Mouse (Mus musculus) intestine, postnatal 0 days (tissue): ENCODE measurements around the gene Phyhd1. TPM values are rescaled to one million over a fixed set of nuclear protein-coding genes. Genes with fewer than 3 reads are reported as not detected.

Experiments
- ATAC-seq: fragments of 200-750 bp; cut with Nextera tagmentation; 2 replicates; pipeline ENCODE4 v1.8.0; 2017; ENCODE audit warnings: mild to moderate bottlenecking, moderate TSS enrichment, moderate library complexity
- H3K27ac ChIP-seq: fragments of 300-500 bp; sonication (generic); 2 replicates; pipeline ENCODE4 v1.5.1; 2014; ENCODE audit warnings: mild to moderate bottlenecking, low read depth, low read length, moderate library complexity
- H3K27me3 ChIP-seq: fragments of 300-500 bp; sonication (generic); replicated peaks from 2 replicates; pipeline ENCODE4 v1.6.1; 2014; ENCODE audit warnings: low read length, mixed read lengths; ENCODE audit not compliant: control insufficient read depth, insufficient read depth
- H3K36me3 ChIP-seq: fragments of 300-500 bp; sonication (generic); 2 replicates; pipeline ENCODE4 v1.6.1; 2014; ENCODE audit warnings: mild to moderate bottlenecking, moderate library complexity; ENCODE audit not compliant: control insufficient read depth, insufficient read depth
- H3K4me1 ChIP-seq: fragments of 300-500 bp; sonication (generic); replicated peaks from 2 replicates; pipeline ENCODE4 v1.6.1; 2014; ENCODE audit warnings: antibody characterized with exemption, low read length, mixed read lengths; ENCODE audit not compliant: control insufficient read depth, insufficient read depth
- H3K4me2 ChIP-seq: fragments of 300-500 bp; sonication (generic); replicated peaks from 2 replicates; pipeline ENCODE4 v1.6.1; 2014; ENCODE audit warnings: low read depth, mild to moderate bottlenecking, moderate library complexity
- H3K4me3 ChIP-seq: fragments of 300-500 bp; sonication (generic); 2 replicates; pipeline ENCODE4 v1.5.1; 2014; ENCODE audit warnings: low read depth, low read length
- H3K9ac ChIP-seq: fragments of 300-500 bp; sonication (generic); 2 replicates; pipeline ENCODE4 v1.6.1; 2014; ENCODE audit warnings: mild to moderate bottlenecking, low read depth, low read length
- H3K9me3 ChIP-seq: fragments of 300-500 bp; sonication (generic); 2 replicates; pipeline ENCODE4 v1.6.1; 2016; ENCODE audit warnings: mixed run types; ENCODE audit not compliant: control insufficient read depth
- CTCF ChIP-seq: sonication (generic); IDR thresholded peaks from 2 replicates; pipeline ENCODE4 v1.5.1; 2016; ENCODE audit warnings: low read depth, mild to moderate bottlenecking, control low read depth, antibody characterized with exemption, moderate library complexity
- WGBS: fragments of 180-500 bp; shearing (Covaris S2); extraction: QIAGEN DNeasy Blood & Tissue Kit; methylation state at CpG from one replicate; pipeline ENCODE4 v1.1.7; 2014; 5-methylcytosine and 5-hydroxymethylcytosine counted together
- polyA plus RNA-seq: library from polyadenylated mRNA; unstranded; fragments of >200 nt; fragmentation: Nextera tagmentation; extraction: Ambion mirVana; gene quantifications from 2 replicates; pipeline ENCODE4 v1.2.1, GENCODE M21; 2015

Gene Phyhd1
- polyA plus RNA-seq, 1 experiment from 2014 or later, result 3.1 TPM

DNA sequence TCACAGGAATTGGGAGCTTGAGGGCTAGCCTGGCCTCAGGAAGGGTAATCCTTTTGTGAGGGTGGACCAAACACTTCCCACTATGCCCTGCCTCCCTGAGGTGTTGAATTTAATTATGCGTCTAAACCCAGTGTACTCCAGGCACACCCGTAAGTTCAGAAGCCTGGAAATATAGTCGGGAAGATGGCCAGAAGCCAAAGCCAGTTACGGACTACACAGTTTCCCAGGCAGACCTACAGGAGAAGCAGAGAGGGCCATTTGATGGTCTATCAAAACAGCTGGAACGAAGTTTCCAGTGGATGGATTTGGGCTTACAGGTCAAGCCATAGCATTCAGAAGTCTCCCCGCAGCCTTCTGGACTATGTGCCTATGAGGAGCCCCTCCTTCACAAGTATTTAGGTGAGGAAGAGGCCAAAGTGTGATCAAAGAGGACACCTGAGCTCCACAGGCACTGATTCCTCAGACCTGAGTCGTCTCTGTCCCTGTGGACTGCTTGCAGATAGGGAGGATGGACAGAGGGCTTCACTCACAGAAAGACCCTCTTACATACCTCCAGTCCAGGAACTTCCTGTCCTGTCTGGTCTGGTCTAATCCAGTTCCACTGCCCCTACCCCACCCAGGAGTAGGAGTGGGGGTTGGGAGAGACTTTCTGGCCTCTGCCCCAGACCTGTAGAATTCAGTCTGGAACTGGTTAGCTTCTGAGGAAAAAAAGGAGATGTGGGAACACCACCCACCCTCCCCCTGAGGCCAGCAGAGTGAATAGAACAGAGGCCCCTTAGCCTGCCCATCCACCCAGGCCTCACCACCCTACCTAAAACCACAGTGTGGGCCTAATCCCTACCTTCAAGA, 1.1 kb upstream of the Phyhd1 start:
- Histone ChIP-seq H3K4me3 (no peak overlapping the region), H3K36me3 (peaks cover 40% of the 10 kb centered on the region), H3K27me3 (no peaks in the 10 kb centered on the region), H3K4me2 (no peak overlapping the region), H3K9ac (no peak overlapping the region; the same call in 1 of the 2 replicates), H3K4me1 (0 out of 2 replicates have a peak, but pooled peaks cover 12% of the 10 kb centered on the region), H3K27ac (peak overlapping the region; percentile 79), H3K9me3 (no peaks in the 10 kb centered on the region)
- TF ChIP-seq CTCF, result no peak
- no peak for ATAC-seq
- WGBS, result 53% methylated on average over 7 of the region's 7 CpGs

DNA sequence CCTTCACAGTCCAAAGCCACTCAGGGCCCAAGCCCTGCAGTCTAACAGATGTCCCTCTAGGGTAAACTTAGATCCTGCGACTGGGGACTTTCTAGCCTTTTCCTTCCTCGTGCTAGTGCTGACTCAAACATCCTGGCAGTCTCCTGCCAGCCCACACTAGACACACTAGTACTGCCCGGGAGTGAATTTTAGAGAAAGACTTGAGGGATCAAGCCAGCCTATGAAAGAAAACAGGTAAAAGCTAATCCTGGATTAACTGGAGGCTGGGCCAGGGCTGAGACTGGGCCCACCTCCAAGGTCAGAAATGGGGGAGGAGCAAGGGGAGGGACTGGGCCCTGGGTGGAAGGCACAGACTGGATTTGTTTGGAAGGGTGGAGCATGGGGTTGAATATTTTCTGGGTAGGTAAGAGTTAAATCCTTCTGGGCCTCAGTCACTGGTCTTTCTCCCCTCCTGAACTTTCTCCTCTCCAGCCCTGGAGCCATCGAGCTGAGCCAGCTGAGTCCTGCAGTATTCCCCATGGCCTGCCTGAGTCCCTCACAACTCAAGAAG, 464 bp downstream of the Phyhd1 start:
- peak; percentile 32; the same call in 1 of the 2 replicates for ATAC-seq
- no peaks in the 10 kb centered on the region for H3K27me3 ChIP-seq
- H3K9me3 ChIP-seq, result no peaks in the 10 kb centered on the region
- H3K9ac ChIP-seq, result no peak overlapping the region; the same call in none of the 2 replicates
- peak overlapping the region; percentile 35; the same call in 1 of the 2 replicates for H3K4me2 ChIP-seq
- 4% methylated on average over 4 of the region's 4 CpGs for WGBS
- TF ChIP-seq CTCF, result no peak
- H3K36me3 ChIP-seq, result peaks cover 32% of the 10 kb centered on the region
- H3K27ac ChIP-seq, result peak overlapping the region; percentile 79
- 0 out of 2 replicates have a peak, but pooled peaks cover 12% of the 10 kb centered on the region for H3K4me1 ChIP-seq
- H3K4me3 ChIP-seq, result 0 out of 2 replicates have a peak overlapping the region, but pooled peaks have one; percentile 7

DNA sequence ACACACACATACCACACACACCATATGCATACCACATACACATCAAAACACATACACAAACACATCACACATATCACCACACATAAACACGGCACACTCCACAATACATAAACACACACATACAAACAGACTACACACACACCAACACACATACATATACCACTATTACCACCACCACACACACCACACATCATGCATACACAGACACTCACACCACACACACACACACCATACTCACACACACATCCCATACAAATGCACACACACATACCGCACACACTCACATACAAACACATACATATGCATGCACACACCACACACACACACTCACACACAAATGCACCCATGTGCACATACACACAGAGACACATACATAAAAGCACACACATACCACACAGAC, 1.5 kb downstream of the Phyhd1 start:
- Histone ChIP-seq H3K4me1 (0 out of 2 replicates have a peak, but pooled peaks cover 12% of the 10 kb centered on the region), H3K4me2 (no peak overlapping the region), H3K27me3 (no peaks in the 10 kb centered on the region), H3K9ac (no peak overlapping the region), H3K27ac (peak overlapping the region; percentile 79; the same call in 1 of the 2 replicates), H3K9me3 (no peaks in the 10 kb centered on the region), H3K36me3 (peaks cover 22% of the 10 kb centered on the region), H3K4me3 (no peak overlapping the region)
- no peak for ATAC-seq
- no peak for TF ChIP-seq CTCF
- 94% methylated on average over 2 of the region's 2 CpGs for WGBS

DNA sequence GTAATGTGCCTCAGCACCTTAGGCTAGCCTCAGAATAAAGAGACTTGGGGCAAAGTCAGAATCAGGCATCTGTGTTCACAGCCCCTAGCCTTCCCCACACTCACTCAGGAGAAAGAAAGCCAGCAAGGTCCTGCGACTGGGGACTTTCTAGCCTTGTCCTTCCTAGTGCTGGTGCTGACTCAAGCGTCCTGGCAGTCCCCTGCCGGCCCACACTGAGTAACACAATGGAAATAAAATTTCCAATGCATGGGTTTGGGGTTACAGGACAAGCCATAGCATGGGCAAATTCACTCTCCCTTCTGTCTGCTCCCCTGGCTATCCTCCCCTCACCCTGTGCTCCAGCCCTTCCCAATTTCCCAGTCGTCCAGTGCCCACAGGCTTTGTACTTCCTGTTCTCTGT, 2.4 kb downstream of the Phyhd1 start:
- Histone ChIP-seq H3K4me3 (no peak overlapping the region), H3K4me2 (no peak overlapping the region), H3K4me1 (0 out of 2 replicates have a peak, but pooled peaks cover 12% of the 10 kb centered on the region), H3K9ac (no peak overlapping the region), H3K9me3 (no peaks in the 10 kb centered on the region), H3K27ac (no peak overlapping the region), H3K36me3 (peaks cover 15% of the 10 kb centered on the region), H3K27me3 (no peaks in the 10 kb centered on the region)
- TF ChIP-seq CTCF, result 0 out of 2 replicates have a peak, but pooled peaks have one; percentile 6
- no peak for ATAC-seq
- 72% methylated on average over 4 of the region's 4 CpGs for WGBS

DNA sequence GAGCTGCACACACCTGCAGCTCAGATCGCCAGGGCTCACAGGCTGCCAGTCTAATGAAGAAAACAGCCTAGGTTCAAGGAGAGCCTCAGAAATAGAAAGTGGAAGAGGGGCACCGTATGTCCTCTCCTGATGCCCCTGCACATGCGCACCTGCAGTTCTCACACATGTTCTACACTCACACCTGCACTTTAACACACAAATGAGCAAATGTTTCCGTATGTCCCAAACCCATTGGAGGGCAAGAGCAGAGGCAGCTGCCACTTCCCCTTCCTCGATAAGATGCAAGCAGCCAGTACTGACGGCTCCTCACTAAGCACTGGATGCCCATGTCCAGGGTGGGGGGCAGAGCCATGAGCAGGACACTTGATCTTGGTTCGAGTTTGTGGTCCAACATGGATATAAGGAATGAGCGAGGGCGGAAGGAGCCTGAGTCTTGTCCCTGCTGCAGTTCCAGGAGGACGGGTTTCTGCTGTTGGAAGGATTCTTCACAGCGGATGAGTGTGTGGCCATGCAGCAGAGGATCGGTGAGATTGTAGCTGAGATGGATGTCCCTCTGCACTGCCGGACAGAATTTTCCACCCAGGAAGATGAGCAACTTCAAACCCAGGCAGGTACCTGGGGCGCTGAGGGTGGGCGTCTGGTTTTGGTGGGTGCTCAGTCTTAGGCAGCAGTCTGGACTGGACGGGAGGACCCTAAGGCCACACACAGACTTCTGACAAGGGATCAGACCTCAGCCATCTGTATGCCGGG, 3.4 kb downstream of the Phyhd1 start:
- H3K4me3 ChIP-seq, result no peak overlapping the region
- no peak overlapping the region for H3K4me2 ChIP-seq
- 85% methylated on average over 17 of the region's 17 CpGs for WGBS
- peak overlapping the region; percentile 5; the same call in 1 of the 2 replicates for H3K27ac ChIP-seq
- H3K27me3 ChIP-seq, result no peaks in the 10 kb centered on the region
- 0 out of 2 replicates have a peak, but pooled peaks cover 12% of the 10 kb centered on the region for H3K4me1 ChIP-seq
- TF ChIP-seq CTCF, result no peak
- no peak for ATAC-seq
- no peak overlapping the region for H3K9ac ChIP-seq
- H3K36me3 ChIP-seq, result 0 out of 2 replicates have a peak, but pooled peaks cover 5% of the 10 kb centered on the region
- H3K9me3 ChIP-seq, result no peaks in the 10 kb centered on the region
